Mouse (Mus musculus) CD4-positive helper T cell, adult 2 months (primary cell): Measurements from ENCODE around the gene Map7d1.

Experiments used
- DNase-seq: peaks from one replicate; pipeline ENCODE4 v3.0.0-alpha.2; 2012; ENCODE audit warnings: low read depth, missing footprints, low spot score

Gene Map7d1

GRCm38 (mm10) chr4:126269292-126269691, 13.1 kb upstream of the Map7d1 start:
- DNase-seq: no peak

- peak; percentile 97 for DNase-seq
These were observed 6.1 kb upstream of the Map7d1 start, which contains the start of gene Trappc3 for GRCm38 (mm10) chr4:126262119-126262807. Gene Trappc3, plus strand, starts transcription at chr4:126262325.

DNA sequence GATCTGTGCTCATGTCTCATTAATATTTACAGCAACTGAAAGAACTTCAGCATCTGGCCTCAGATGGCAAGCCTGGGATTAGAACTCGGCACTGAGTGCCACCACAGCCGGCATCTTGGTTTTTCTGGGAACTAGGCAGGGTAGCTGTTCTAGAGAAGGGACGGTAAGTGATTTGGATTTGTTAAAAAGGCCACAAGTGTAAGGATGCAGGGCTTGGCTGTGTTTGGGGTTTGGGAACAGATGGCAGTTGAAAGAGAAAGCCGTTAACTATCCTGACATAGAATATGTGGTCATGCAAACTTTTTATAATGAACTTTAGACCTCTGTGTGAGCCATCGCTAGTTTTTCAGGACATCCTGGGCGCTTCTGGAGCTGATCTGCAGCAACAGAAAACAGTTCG, 5.5 kb upstream of the Map7d1 start:
- no peak for DNase-seq

DNA sequence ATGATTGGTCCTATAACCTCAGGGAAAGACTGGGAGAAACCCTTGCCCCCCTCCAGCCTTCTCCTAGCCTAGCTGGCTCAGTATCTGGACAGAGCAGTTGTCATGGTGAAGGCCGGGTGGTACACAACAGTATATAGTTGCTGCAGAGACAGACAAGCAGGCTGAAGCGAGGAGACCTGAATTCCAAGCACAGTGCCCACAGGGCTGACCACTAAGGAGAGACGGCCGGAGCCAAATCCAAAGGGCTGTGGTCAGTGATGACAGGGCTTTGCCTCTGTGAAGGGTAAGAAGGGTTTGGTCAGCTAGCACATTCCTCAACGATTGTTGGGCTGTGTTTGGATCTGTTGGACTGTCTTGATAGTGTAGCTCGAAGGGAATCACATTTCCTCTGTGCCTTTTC, 5.1 kb upstream of the Map7d1 start:
- peak; percentile 17 for DNase-seq

DNA sequence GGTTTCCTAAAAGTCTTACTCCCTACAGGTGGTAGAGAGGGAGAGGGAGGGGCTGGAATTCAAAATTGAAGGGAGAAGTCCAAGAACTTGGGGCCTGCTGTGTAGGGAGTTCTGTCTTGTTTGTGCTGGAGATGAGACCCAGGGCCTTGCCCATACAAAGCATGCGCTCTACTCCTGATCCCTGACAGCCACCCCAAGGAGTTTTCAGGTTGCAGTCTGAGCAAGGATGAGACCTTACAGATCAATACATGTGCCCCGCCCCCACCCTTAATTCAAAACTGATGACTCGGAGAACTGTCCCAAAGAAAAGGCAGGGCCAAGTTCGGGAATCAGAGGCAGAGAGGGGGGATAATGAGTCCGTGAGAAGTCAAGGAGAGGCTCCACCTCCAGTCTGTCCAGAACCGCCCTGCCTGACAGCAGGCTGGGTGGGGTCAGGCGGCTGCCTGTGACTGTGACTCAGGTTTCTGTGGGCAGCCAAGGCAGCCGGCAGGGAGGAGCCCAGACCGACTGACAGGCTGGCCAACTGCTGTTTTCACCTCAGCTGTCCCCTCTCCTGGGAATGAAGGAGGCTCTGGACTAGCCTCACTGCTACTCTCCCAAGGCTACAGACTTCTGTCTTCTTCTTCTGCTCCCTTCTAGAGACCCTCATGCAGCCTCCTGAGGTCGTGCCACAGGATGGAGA, 4.5 kb upstream of the Map7d1 start:
- peak; percentile 79 for DNase-seq

DNA sequence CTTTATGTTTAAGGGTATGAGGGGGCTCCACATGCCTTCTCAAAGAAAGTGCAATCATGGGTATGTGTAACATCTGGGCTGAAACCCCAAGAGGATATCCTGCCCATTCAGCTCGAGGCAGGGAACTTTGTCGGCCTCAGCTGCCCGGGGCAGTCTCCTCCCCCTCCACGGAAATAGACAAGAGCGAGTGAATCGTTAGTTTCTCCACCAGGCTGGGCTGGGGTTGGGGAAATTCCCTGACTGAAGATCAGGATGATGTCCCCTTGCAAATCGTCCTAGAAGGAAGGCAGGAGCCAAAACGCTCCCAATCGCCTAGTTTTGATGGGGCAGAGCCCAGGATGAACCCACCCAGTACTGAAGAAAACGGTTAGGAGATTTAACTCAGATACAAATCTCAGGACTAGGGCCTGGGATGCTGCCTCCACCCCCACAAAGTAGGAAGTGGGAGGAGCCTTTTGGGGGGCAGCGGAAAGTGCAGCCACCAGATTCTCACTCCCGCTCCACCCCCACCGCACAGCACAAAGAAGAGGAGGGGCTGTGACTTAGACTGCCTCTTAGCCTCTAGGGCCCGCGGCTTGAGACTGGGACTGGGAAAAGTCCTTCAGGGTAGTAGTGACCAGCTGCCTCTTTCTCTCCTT, 3.5 kb upstream of the Map7d1 start:
- DNase-seq: peak; percentile 87

- peak; percentile 34 for DNase-seq
These were observed 2.9 kb upstream of the Map7d1 start for GRCm38 (mm10) chr4:126259063-126259462.

DNA sequence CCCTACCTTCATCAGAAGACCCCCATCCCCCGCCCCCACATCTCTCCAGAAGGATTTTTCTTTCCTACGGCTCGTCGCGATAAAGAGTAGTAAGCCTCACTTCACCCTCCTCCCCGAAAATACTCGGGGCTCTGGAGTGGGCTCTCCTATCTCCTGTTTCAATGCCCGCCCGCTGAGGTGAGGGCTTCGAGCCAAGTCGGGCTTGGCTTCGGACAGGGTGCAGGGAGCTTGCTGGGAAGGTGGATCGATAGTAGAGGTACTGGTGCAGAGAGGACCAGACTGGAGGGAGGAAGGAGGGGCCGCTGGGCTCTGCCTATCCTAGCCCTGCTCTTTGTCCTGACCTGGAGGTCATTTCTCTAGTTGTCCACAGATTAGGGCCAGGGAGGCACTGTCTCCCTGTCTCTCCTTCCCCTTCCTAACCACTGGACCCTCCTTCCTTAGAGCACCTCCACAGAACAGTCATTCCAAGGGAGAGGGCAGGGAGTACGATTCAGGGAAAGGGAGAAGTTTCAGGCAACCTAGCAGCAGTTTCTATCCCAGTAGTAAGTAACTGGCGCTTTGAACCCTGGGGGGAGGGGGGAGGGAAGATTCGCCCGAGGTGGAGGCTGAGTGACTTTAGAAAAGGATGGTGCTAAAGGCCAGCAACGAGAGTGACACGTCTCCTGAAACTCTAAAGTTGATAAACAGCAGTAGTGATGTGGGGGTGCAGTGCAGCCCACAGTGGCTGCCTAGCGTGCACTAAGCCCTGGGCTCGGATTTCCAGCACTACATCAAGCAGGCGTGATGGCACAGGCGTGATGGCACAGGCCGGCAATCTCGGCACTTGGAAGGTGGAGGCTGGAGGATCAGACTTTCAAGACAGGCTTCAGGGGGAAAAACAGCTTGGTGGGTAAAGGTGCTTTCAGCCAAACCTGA, 1.1 kb upstream of the Map7d1 start:
- DNase-seq: peak; percentile 36

- peak; percentile 54 for DNase-seq
These were observed 786 bp downstream of the Map7d1 start for GRCm38 (mm10) chr4:126255113-126256001.

- DNase-seq: peak; percentile 26
These were observed 1.6 kb downstream of the Map7d1 start for GRCm38 (mm10) chr4:126254315-126255112.

DNA sequence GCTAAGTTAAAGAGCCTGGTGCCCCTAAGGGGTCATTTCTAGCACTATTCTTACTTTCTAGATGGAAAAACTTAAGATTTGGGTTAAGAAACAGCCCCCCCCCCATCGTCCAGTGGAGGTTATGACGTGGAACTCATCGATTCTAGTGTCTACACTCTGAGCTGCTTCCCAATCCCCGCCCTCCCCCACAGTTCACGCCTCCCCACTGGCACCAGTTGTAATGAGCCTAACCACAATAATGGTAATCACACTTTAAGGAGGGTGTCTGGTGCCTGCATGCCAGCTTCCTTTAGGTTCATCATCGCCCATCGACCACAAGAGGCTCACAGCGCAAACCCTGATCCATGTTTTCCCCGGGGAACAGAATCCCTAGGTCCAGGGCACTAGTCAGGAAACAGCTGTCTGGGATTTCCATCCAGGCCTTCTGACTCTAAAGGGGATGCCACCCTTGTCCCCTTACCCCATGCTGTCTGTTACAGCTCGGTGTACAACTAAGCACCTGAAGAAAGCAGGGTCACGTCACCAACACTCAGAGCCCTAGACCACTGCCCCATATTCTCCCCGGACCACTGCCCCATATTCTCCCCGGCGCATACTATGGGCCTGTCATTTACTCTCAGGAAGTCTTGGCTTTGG, 2.4 kb downstream of the Map7d1 start:
- peak; percentile 85 for DNase-seq

DNA sequence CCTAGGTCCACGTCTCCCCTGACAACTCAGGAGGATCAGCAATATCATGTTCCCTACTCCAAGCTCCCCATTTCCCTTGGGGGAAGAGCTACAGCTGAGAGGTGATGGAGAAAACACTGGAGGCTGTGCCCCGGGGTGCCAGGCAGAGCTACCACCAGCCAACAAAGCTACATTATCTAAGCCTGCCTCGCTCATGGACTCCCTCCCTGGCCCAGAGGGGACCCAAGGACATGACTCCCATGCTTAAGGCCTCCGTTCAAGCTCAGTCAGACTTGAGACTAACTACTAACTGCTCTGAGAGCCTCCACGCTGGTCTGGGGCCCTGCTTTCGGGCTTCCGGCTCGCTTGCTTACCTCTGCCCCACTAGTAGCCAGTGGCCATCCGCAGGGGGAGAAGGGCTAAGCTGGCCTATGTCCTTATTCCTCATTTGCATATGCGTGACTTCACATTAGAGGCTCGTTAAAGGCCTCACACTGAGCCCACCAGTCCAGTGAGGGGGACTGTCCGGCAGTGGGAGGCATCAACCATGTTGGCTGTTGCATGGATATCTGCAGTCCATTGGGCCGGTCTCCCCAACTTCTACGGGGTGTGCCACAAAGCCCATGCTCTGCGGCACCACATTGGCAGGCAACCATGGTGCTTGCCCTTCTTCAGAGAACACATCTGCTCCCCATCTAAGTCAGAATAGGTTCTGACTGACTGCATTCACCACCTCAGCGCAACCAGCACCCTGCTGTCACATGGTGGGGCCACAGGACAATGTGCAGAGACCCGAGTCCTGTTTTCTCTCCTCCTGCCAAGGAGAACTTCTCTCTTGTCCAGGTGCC, 3.5 kb downstream of the Map7d1 start:
- no peak for DNase-seq

- peak; percentile 35 for DNase-seq
These were observed 4.4 kb downstream of the Map7d1 start for GRCm38 (mm10) chr4:126251655-126252254.

DNA sequence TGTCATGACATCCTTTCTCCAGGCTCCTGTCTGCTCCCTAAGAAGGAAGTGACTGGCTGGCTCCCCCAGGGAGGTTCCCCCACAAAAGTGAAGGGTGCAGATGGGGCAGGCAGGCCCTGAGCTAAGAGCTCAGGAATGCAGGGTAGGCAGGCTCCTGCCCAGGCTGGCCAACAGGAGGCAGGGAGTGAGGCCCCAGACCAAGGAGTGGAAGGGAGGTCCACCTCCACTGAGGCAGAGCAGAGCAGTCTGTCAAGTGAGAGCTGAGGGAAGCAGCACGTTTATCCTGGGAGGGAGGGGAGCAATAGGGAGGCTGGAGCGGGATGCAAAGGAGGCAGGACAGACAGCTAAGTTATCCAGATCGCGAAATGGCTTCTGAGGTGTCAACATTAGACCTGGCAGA, 5.5 kb downstream of the Map7d1 start:
- no peak for DNase-seq

- DNase-seq: no peak
These were observed 7.8 kb downstream of the Map7d1 start for GRCm38 (mm10) chr4:126248261-126248868.

DNA sequence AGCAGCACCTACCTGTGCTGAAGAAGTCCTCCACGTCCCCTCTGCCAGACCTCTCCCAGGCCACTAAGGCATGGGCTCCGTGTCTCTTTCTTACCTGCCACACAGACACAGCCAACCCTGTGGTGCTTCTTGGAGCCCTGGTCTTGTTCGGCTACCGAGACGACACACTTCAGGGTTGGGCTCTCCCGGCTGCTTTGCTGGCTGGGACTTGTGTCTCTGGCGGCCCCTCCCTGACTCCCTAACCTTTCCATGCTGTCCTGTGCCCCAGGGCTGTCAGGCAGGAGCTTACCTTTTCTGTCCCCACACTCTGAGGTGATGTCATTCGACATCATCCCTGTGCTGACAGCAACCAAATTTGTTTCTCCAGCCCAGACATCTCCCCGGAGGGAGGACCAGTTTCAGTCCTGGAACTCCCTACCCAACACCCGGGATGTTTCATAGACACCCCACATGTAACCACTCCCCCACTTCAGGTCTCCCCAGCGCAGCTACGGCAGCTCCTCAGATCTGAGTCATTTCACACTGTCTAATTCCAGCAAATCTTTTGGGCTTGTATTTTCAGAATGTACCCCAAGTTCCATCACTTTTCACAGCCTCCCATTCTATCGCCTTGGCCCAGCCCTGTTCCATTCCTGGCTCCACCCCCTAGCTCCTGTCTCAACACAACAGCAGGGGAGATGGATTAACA, 9.8 kb downstream of the Map7d1 start:
- no peak for DNase-seq

DNA sequence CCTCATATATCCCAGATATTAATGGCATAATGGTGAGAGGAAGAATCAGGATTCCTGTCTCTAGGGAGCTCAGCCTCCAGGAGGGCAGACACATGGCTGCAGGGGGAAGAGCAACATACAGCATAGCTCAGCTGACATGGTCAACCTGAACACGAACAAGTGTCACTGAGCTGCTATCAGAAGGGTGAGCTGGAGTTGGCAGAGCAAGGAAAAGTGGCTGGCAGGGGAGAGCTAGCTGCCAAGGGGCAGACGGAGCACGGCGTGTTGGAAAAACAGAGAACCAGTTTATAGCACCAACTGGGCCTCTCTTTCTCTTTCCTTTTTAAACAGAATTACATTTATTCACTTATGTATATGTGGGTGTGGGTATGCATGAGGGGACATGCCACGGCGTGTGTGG, 13.6 kb downstream of the Map7d1 start:
- no peak for DNase-seq
